Mouse (Mus musculus) liver, embryonic 14.5 days (tissue): ENCODE results near the gene Spats2. TPM values are rescaled to one million over a fixed set of nuclear protein-coding genes. Genes with fewer than 3 reads are reported as not detected.

Experiments
- ATAC-seq: fragments of 200-750 bp; cut with Nextera tagmentation; 2 replicates; pipeline ENCODE4 v1.8.0; 2017; ENCODE audit warnings: moderate number of reproducible peaks, mild to moderate bottlenecking, moderate library complexity; ENCODE audit not compliant: insufficient read depth
- DNase-seq, 3 experiments: peaks; one replicate each; pipeline ENCODE4 v3.0.0-alpha.2; 2012 to 2013; ENCODE audit warnings: low read depth in 3 of 3, low spot score in 3 of 3
- H3K27ac ChIP-seq: fragments of 300-500 bp; sonication (generic); 2 replicates; pipeline ENCODE4 v1.5.1; 2014; ENCODE audit warnings: moderate library complexity, mild to moderate bottlenecking, control low read depth, inconsistent platforms
- H3K27me3 ChIP-seq: fragments of 300-500 bp; sonication (generic); 2 replicates; pipeline ENCODE4 v1.6.1; 2014; ENCODE audit warnings: mild to moderate bottlenecking, low read length, moderate library complexity; ENCODE audit not compliant: control insufficient read depth, insufficient read depth
- H3K36me3 ChIP-seq: fragments of 300-500 bp; sonication (generic); replicated peaks from 2 replicates; pipeline ENCODE4 v1.6.1; 2014; ENCODE audit warnings: low read depth; ENCODE audit not compliant: control insufficient read depth, insufficient read depth
- H3K4me1 ChIP-seq, 2 experiments: fragments of 200-500 bp in 1 of 2; fragments of 300-500 bp in 1 of 2; sonication (generic) in 1 of 2; replicated peaks; 2 replicates each; pipeline ENCODE4 v1.6.1; 2012 to 2014; ENCODE audit warnings: antibody characterized with exemption in 1 of 2, inconsistent platforms in 1 of 2, low read length in 1 of 2; ENCODE audit not compliant: control insufficient read depth in 2 of 2, insufficient read depth in 2 of 2
- H3K4me2 ChIP-seq: fragments of 300-500 bp; sonication (generic); 2 replicates; pipeline ENCODE4 v1.6.1; 2014; ENCODE audit warnings: low read depth, mild to moderate bottlenecking, control low read depth, moderate library complexity
- H3K4me3 ChIP-seq, 2 experiments: fragments of 200-500 bp in 1 of 2; fragments of 300-500 bp in 1 of 2; sonication (generic) in 1 of 2; 2 replicates each; pipeline ENCODE4 v1.5.1; 2012 to 2014; ENCODE audit warnings: low read depth in 2 of 2, low read length in 2 of 2, mild to moderate bottlenecking in 2 of 2, control low read depth in 1 of 2, inconsistent platforms in 1 of 2, moderate library complexity in 1 of 2; ENCODE audit not compliant: insufficient read depth in 1 of 2
- H3K9ac ChIP-seq: fragments of 300-500 bp; sonication (generic); replicated peaks from 2 replicates; pipeline ENCODE4 v1.6.1; 2014; ENCODE audit warnings: mild to moderate bottlenecking, control low read depth, moderate library complexity
- H3K9me3 ChIP-seq: fragments of 300-500 bp; sonication (generic); 2 replicates; pipeline ENCODE4 v1.6.1; 2016; ENCODE audit warnings: low read length, mixed read lengths; ENCODE audit not compliant: control insufficient read depth
- CTCF ChIP-seq: IDR thresholded peaks from 2 replicates; pipeline ENCODE4 v1.5.1; 2016; ENCODE audit warnings: antibody characterized with exemption, low read depth, control low read depth
- EP300 ChIP-seq: IDR thresholded peaks from 2 replicates; pipeline ENCODE4 v1.6.1; 2016; ENCODE audit warnings: antibody characterized with exemption, low read depth
- WGBS: fragments of 180-500 bp; shearing (Covaris S2); extraction: QIAGEN DNeasy Blood & Tissue Kit; methylation state at CpG from one replicate; pipeline ENCODE4 v1.1.7; 2014; ENCODE audit not compliant: insufficient replicate concordance; 5-methylcytosine and 5-hydroxymethylcytosine counted together
- polyA plus RNA-seq, 2 experiments: library from polyadenylated mRNA; depleted of rRNA in 1 of 2; stranded (reverse) in 1 of 2; unstranded in 1 of 2; fragments of >200 nt; fragmentation: Nextera tagmentation in 1 of 2; extraction: Ambion mirVana in 1 of 2; gene quantifications; 2 replicates each; pipeline versions ENCODE4 v1.2.1 to v1.2.3; 2012 to 2014

Gene Spats2
- polyA plus RNA-seq, 2 experiments, result 6.7 to 7.7 TPM

GRCm38 (mm10) chr15:99184217-99184914, 58.6 kb downstream of the Spats2 start:
- Histone ChIP-seq H3K27ac (peak overlapping the region; percentile 9; the same call in 1 of the 2 replicates), H3K27me3 (no peaks in the 10 kb centered on the region), H3K9me3 (no peaks in the 10 kb centered on the region), H3K4me1 (peaks cover 4 to 12% of the 10 kb centered on the region in 2 experiments), H3K36me3 (no peaks in the 10 kb centered on the region), H3K4me3 (no peak overlapping the region), H3K9ac (no peak overlapping the region), H3K4me2 (no peak overlapping the region; the same call in 1 of the 2 replicates)
- 52% methylated on average over 9 of the region's 9 CpGs for WGBS
- TF ChIP-seq CTCF (no peak), EP300 (peak; percentile 68)
- DNase-seq (peak in 2 of 3 experiments; percentile 5 to 19), ATAC-seq (peak; percentile 79; the same call in 1 of the 2 replicates)

- H3K27me3 ChIP-seq, result no peaks in the 10 kb centered on the region
- no peak overlapping the region for H3K9ac ChIP-seq
- no peaks in the 10 kb centered on the region for H3K4me1 ChIP-seq
- ATAC-seq (no peak), DNase-seq (no peak)
- no peak overlapping the region for H3K4me3 ChIP-seq
- 78% methylated on average over 10 of the region's 10 CpGs for WGBS
- 0 out of 2 replicates have a peak, but pooled peaks cover 2% of the 10 kb centered on the region for H3K36me3 ChIP-seq
- no peak for TF ChIP-seq CTCF
- no peak for TF ChIP-seq EP300
- H3K4me2 ChIP-seq, result no peak overlapping the region
- no peak overlapping the region for H3K27ac ChIP-seq
- no peaks in the 10 kb centered on the region for H3K9me3 ChIP-seq
Observed at GRCm38 (mm10) chr15:99194358-99194757, 68.6 kb downstream of the Spats2 start.

- TF ChIP-seq CTCF (no peak), EP300 (no peak)
Observed at GRCm38 (mm10) chr15:99195043-99195442, 69.3 kb downstream of the Spats2 start.

GRCm38 (mm10) chr15:99198761-99199160, 73.0 kb downstream of the Spats2 start:
- TF ChIP-seq EP300 (no peak), CTCF (peak; percentile 18; the same call in 1 of the 2 replicates)
- DNase-seq, result no peak

More at GRCm38 (mm10) chr15:99195043-99195442, 69.3 kb downstream of the Spats2 start:
- Histone ChIP-seq H3K9ac (no peak overlapping the region), H3K27me3 (no peaks in the 10 kb centered on the region), H3K27ac (no peak overlapping the region), H3K4me1 (no peaks in the 10 kb centered on the region), H3K4me2 (no peak overlapping the region), H3K4me3 (no peak overlapping the region), H3K36me3 (0 out of 2 replicates have a peak, but pooled peaks cover 2% of the 10 kb centered on the region), H3K9me3 (no peaks in the 10 kb centered on the region)
- ATAC-seq (no peak), DNase-seq (no peak)
- WGBS, result 81% methylated on average over 6 of the region's 6 CpGs

GRCm38 (mm10) chr15:99205959-99206358, 80.2 kb downstream of the Spats2 start:
- 71% methylated on average over 8 of the region's 8 CpGs for WGBS
- Histone ChIP-seq H3K4me2 (no peak overlapping the region), H3K9ac (no peak overlapping the region), H3K27me3 (no peaks in the 10 kb centered on the region), H3K9me3 (no peaks in the 10 kb centered on the region), H3K27ac (no peak overlapping the region), H3K4me3 (no peak overlapping the region), H3K4me1 (no peaks in the 10 kb centered on the region), H3K36me3 (no peaks in the 10 kb centered on the region; the same call in none of the 2 replicates)
- no peak for TF ChIP-seq EP300
- no peak for TF ChIP-seq CTCF
- DNase-seq, result no peak
- ATAC-seq, result no peak

More at GRCm38 (mm10) chr15:99198761-99199160, 73.0 kb downstream of the Spats2 start:
- Histone ChIP-seq H3K4me1 (no peaks in the 10 kb centered on the region), H3K4me2 (no peak overlapping the region), H3K36me3 (no peaks in the 10 kb centered on the region), H3K9ac (no peak overlapping the region), H3K27ac (no peak overlapping the region), H3K27me3 (no peaks in the 10 kb centered on the region), H3K4me3 (no peak overlapping the region), H3K9me3 (no peaks in the 10 kb centered on the region)
- ATAC-seq, result no peak
